Mouse (Mus musculus) spleen, postnatal 4 days (tissue): ENCODE results near the gene Olfr1193.
"Not testable (repeated sequence)": the region's sequence is repeated elsewhere in the genome, so short reads cannot be mapped to it uniquely, and the experiment has no call there.

ENCODE experiments used
- DNase-seq, 2 experiments: peaks; one replicate each; pipeline ENCODE4 v3.0.0; 2022; ENCODE audit warnings: low spot score in 2 of 2

Olfr1193 gene

GRCm38 (mm10) chr2:88675328-88675727, at the start of gene Olfr1193:
TSS of gene Olfr1193 (plus strand) at chr2:88675628.
- DNase-seq = not testable (repeated sequence)

DNA sequence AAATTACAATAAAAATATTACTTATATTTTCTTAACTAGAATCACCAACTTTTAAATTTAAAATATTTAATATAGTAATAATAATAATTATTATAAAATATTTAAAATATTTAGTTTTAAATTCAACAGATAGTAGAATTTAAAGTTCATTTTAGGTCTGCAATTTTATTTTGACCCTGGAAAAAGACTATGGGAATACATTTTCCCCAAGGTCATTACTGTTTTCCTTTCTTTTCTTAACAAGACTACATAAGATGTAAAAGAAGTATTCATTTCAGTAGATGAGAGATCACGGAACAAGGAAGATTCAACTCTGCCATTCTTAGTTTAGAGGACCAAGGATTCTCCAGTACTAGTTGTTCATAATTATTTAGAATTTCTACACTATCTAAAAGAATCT, 35.2 kb upstream of the Olfr1193 start, which contains the start of gene Olfr1191-ps1:
TSS of gene Olfr1191-ps1 (plus strand) at position 301 of the 400 bp plus-strand sequence.
- DNase-seq = not testable (repeated sequence)

GRCm38 (mm10) chr2:88648209-88648608, 27.2 kb upstream of the Olfr1193 start, which contains the start of gene Olfr1192-ps1:
TSS of gene Olfr1192-ps1 (plus strand) at chr2:88648509.
- no peak for DNase-seq

GRCm38 (mm10) chr2:88689087-88689486, 13.7 kb downstream of the Olfr1193 start, which contains the start of gene Olfr1195:
TSS of gene Olfr1195 (minus strand) at chr2:88689187.
- DNase-seq = no peak

DNA sequence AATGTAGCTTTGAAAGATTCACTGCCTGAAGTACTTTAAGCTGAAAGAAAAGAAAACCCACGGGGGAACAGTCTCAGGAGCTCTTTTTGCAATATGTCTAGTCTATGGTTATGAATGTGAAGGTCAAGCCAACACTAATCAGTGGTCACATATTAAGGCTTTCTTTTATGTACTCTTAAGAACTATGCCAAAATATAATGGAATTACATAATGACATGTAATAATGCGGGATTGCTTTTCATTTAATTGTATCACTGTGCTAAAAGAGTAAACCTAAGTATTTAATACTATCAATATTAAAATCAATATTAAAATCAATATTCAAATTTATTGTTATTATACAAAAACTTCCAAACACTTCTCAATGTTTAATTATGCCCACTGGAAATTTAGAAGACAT, 29.1 kb downstream of the Olfr1193 start, which contains the start of gene Olfr1196:
TSS of gene Olfr1196 (minus strand) at position 101 of the 400 bp plus-strand sequence.
- no peak for DNase-seq
